Mouse (Mus musculus): Measurements from ENCODE around the gene Rpl6.
"Not testable (repeated sequence)": the region's sequence is repeated elsewhere in the genome, so short reads cannot be mapped to it uniquely, and the experiment has no call there.

The Rpl6 gene

DNA sequence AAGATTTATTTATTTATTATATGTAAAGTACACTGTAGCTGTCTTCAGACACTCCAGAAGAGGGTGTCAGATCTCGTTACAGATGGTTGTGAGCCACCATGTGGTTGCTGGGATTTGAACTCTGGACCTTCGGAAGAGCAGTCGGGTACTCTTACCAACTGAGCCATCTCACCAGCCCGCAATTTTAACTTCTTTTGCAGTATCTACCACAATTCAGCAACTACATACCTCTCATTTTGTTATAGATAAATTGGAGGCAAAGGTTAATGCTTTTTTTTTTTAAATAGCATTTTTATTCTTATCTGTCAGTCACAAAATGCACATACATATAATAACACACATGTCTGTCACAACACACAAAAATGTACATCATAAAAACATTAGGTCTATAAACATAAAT is 19.7 kb downstream of the Rpl6 start:
- in situ Hi-C loops (cut with MboI; ENCODE audit: low sequenced_read_pairs) = not testable (repeated sequence)

DNA sequence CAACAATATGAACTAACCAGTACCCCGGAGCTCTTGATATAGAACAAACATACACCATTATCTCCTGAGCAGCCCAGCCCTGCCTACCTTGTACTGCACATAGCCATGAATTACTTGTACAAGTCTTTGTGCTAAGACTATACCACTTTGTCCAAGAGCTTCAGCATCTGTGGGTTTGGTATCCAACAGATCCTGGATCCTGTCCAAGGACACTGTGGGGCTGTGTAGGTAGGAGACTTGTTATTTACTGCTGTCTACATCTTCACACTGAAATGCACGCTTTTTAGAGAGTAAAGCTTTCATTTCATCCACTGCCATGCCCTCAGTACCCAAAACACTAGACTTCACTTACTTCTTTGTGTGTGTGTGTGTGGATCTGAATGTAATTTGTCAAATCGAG is 20.6 kb downstream of the Rpl6 start:
- in situ Hi-C loops (cut with MboI; ENCODE audit: low sequenced_read_pairs) = no loop called here

DNA sequence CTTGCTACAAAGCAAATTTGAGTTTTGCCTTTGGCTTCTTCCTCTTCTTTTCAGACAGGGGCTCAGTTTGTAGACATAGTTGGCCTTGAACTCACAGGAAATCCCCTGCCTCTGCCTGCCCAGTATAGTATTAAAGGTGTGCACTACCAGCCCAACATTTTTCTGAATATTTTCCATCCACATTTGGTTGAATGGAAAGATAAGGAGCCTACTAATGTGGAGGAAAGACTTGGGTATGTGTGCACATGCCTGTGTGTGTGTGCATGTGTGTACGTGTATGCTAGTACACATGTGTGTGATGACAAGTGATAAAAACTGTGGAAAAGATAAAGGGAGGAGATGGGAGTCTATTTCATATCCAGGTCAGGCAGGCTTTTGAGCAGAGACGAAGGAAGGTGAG is 21.6 kb downstream of the Rpl6 start:
- in situ Hi-C loops (cut with MboI; ENCODE audit: low sequenced_read_pairs) = no loop called here

DNA sequence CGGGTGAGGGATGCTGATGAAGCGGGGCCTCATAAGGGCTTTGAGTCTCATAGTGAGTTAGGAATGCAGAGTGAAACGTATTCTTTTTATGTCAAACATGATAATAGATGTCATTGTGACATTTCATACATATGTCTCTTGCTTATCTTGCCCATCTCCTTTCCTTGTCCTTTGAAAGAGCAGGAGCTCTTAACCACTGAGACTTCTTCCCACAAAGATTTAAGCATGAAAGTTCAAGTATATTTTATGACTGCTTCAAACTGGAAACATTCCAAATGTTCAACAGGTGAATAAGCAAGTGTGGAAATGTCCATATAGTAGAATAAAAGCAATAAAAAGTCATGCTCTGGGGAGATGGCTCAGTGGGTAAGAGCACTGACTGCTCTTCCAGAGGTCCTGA is 22.1 kb downstream of the Rpl6 start:
- in situ Hi-C loops (cut with MboI; ENCODE audit: low sequenced_read_pairs) = no loop called here

DNA sequence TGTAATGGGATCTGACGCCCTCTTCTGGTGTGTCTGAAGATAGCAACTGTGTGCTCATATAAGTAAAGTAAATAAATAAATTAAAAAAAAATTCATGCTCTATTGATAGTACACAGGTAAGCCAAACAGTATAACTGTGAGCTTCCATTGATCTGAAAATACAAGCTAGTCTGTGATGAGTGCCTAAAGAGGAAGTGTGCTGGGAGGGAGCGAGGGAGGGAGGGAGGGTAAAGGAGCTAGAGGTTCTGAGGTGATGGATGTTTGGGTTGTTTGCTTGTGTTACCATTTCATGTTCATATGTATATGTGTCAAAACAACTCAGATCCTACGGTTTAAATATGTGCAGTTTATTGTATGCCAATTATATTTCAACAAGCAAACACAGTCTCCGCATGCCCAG is 22.6 kb downstream of the Rpl6 start:
- in situ Hi-C loops (cut with MboI; ENCODE audit: low sequenced_read_pairs) = no loop called here

DNA sequence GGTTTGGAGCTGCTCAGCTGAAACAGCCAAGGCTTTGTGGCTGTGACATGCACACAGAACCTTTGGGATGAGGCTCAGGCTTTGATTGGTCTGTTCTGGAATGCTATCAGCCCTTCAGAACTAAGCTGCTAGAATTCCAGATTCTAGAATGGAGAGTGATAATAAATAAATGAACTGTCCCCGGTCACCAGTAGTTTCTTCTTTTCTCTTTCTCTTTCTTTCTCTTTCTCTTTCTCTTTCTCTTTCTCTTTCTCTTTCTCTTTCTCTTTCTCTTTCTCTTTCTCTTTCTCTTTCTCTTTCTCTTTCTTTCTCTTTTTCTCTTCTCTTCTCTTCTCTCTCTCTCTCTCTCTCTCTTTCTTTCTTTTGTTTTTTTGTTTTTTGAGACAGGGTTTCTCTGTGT is 23.0 kb downstream of the Rpl6 start:
- in situ Hi-C loops (cut with MboI; ENCODE audit: low sequenced_read_pairs) = not testable (repeated sequence)

DNA sequence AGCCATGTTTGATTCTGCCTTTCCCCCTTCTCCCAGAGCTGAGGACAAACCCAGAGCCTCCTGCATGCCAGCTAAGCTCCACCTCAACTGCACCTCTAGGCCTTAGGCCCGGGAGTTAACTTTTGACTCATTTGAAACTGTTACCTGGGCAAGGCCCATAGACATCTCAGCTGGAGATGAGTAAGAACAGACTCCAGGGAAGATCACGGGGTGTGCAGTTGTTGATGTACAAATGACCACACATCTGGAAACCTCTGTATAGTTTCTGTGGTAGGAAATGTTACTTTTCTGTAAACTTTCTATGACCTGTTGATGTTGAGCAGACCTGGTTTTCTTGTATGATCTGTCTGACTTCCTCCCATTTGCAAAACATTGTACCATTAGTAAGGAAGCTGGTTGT is 24.9 kb downstream of the Rpl6 start:
- in situ Hi-C loops (cut with MboI; ENCODE audit: low sequenced_read_pairs) = no loop called here

DNA sequence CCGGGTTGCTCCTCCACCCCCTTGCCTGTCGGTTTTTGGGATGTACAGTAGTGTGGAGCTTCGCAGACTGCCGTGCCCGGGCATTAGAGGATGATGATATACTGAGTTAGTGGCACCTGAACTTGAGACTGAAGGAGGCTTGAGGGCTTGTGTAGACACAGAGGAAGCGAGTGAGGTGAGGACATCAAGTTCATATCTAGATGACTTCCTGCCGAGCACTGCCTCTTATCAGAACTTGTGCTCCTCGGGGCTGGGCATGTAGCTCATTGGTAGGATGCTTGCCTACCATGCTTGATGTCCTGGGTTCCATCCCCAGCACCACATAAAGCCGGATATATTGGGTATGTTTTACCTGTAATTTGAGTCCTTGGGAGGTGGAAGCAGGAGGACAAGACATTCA is 26.5 kb downstream of the Rpl6 start:
- in situ Hi-C loops (cut with MboI; ENCODE audit: low sequenced_read_pairs) = no loop called here

DNA sequence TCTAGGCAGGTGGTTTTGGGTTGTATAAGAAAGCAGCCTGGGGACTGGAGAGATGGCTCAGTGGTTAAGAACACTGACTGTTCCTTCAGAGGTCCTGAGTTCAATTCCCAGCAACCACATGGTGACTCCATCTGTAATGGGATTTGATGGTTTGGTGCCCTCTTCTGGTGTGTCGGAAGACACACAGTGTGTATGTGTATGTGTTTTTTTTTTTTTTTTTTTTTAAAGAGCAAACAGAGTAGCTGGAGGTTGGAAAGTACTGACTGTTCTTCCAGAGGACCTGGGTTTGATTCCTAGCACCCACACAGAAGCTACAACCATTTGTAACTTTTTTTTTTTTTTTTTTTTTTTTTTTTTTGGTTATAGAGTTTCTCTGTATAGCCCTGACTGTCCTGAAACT is 28.5 kb downstream of the Rpl6 start:
- in situ Hi-C loops (cut with MboI; ENCODE audit: low sequenced_read_pairs) = no loop called here

DNA sequence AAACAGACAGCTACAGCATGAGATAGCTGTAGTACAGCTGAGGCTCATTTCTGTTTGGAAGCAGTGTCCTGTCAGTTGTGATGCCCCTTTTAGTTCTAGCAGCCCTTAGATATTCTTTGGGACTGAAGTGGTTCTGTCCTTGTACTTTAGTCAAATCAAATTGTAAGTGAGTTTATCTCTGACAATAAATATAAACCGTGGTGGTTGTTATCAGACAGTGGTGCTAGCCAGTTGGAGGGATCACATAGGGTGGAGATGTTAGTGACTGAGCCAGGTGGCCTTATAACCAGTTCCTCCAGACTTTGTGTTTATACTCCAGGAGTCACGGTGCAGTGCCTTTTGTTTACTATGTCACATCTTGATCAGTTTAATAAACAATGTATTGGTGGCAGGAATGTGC is 29.4 kb downstream of the Rpl6 start:
- in situ Hi-C loops (cut with MboI; ENCODE audit: low sequenced_read_pairs) = no loop called here

DNA sequence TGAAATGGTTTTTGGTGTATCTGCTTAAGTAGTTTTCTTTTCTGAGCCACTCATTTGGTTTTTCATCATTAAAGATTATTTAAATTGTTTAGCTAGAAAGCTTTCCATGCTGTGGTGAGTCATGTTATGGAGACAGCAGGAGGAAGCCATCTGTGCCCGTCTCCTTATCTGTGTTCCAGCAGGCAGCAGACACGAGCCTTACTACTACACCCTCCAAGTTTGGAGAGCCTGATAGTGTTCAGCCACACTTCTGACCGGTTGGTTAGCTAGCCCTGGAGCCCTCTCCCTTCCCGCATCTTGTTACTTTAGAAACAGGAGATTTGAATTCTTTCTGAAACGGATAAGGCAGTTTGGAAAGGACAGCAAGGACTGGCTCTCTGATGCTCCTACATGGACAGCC is 31.9 kb downstream of the Rpl6 start:
- in situ Hi-C loops (cut with MboI; ENCODE audit: low sequenced_read_pairs) = no loop called here

DNA sequence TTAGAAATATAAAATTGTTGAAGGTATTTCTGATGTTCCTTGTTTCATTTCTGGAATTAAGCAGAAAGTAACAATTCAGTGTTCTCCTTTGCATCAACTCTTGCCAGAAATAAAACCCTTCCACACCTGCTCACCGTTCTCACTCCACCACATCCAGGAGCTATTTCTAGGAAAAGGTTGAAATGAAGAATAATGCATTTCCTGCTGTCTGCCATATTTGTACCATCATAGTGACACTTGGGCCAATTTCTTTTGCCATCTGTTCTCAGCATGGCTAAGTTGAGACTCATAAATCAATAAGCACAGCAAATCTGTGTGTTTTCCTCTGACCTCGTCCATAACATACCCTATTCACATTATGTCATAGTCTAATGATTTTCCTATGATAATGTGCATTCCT is 33.9 kb downstream of the Rpl6 start:
- in situ Hi-C loops (cut with MboI; ENCODE audit: low sequenced_read_pairs) = no loop called here

DNA sequence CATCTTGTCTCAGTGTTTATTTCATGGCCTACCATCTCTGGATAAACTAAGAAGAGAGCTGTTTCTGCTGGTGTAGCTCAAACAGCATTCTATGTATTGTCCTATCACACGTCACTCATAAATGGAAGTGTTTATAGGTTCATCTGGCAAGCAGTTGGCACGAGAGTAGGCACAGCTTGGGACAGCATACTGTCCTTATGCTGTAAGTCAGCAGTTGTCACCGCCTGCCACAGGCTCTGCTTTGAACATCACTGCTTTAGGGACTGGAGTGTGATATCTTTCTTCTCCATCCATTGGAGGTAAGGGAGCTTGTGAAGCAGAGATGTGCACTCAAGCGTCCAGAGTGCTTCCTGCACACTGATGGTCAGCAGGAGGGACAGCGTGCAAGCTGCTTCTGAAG is 35.6 kb downstream of the Rpl6 start:
- in situ Hi-C loops (cut with MboI; ENCODE audit: low sequenced_read_pairs) = no loop called here

DNA sequence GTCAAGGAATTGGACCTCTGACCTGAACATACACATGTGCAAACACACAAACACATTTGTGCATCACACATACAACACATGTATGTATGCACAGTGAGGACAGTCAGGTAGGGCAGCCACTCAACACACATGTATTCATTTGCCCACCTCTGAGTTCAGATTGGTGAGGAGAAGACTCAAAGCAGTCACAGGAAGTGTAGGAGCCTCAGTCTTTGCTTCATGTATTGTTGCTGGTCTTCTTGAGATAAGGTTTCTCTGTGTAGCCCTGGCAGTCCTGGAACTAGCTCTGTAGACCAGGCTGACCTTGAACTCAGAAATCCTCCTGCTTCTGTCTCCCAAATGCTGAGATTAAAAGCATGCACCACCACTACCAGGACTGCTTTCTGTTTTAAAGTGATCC is 36.9 kb downstream of the Rpl6 start:
- in situ Hi-C loops (cut with MboI; ENCODE audit: low sequenced_read_pairs) = no loop called here

DNA sequence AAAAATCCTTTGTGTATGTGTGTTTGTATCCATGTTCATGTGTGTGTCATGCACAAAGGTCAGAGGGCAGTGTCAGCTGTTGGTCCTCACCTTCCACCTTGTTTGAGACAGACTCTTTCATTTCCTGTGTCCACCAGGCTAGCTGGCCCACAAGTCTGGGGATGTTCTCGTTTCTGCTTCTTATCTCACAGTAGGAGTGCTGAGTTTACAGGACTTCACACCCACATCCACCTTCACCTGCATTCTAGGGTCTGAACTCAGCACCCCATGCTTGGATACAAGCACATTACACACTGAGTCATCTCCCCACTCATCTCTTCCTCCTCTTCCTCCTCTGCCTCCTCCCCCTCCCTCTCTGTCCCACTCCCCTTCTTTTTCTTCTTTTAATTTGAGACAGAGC is 38.0 kb downstream of the Rpl6 start:
- in situ Hi-C loops (cut with MboI; ENCODE audit: low sequenced_read_pairs) = no loop called here

DNA sequence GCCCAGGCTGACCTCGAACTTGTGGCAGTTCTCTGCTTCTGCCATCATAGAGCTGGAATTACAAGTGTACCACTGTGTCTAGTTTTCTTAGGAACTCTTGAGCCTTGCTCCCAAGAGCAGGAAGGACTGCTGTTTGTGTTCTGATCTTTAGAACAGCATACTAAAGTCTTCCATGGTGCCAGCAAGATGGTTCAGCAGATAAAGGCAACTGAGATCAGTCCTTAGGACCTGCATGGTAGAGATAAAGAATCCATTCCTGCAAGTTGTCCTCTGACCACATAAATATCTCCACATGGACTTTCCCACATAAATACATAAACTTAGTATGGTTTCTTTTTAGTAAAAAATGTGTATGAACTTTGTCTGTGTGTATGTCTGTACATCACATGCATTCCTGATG is 38.4 kb downstream of the Rpl6 start:
- in situ Hi-C loops (cut with MboI; ENCODE audit: low sequenced_read_pairs) = no loop called here

DNA sequence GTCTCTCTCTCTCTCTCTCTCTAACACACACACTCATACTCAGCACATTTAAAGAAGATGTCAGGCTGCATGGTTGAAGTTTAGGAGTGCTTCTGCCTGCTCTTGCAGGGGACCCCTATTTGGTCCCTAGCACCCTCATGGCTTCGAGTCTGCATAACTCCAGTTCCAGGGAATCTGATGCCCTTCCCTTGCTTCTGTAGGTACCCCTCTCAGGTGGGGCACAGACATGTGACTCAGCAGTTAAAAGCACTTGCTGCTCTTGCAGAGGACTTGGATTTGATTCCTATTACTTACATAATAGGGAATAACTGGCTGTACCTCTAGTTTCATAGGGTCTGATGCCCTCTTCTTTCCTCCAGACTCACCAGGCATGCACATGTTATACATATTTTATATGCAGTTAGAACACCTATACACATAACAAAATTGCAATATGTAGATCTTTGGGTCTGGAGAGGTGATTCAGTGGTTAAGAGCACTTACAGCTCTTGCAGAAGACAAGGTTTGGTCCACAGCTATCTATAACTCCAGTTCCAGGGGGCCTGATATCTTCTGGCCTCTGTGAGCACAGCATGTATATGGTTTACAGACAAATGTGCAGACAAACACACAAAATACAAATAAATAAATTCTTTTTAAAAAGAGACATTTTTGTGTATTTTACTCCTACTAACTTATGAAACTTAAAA is 39.5 kb downstream of the Rpl6 start:
- in situ Hi-C loops (cut with MboI; ENCODE audit: low sequenced_read_pairs) = no loop called here

DNA sequence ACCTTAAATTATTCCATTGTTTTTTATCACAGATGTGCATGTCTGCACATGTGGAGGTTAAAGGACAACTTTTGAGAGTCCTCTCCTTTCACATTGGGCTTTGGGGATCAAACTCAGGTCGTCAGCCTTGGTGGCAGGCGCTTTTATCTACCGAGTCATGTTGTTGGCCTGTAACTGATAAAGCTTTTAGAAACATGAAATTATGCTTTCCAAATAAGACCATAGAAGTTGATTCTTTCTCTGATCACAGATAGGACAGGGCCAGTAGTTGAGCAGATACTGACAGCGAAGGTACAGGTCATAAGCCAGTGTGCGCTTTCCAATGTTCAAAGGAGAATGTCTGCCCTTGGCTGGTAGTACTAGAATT is 40.1 kb downstream of the Rpl6 start:
- in situ Hi-C loops (cut with MboI; ENCODE audit: low sequenced_read_pairs) = no loop called here

DNA sequence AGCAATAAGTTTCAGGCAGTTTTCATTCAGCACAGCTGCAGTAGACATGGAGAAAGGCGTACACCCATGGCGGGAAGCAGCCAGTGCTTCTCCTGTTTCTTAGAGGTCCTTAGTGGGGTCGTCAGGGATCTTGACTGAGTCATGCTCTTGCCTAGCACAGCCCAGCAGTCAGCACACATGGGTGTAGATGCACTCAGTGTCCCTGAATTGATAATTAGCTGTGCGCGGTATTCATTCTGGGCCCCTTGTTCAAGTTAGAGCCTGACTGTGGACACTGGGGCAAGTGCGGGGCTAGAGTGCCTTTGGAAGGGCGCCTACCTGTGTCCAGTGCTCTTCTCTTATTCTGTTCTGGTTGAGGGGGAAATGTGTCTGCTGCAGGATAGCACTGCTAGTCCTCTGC is 40.9 kb downstream of the Rpl6 start:
- in situ Hi-C loops (cut with MboI; ENCODE audit: low sequenced_read_pairs) = no loop called here

DNA sequence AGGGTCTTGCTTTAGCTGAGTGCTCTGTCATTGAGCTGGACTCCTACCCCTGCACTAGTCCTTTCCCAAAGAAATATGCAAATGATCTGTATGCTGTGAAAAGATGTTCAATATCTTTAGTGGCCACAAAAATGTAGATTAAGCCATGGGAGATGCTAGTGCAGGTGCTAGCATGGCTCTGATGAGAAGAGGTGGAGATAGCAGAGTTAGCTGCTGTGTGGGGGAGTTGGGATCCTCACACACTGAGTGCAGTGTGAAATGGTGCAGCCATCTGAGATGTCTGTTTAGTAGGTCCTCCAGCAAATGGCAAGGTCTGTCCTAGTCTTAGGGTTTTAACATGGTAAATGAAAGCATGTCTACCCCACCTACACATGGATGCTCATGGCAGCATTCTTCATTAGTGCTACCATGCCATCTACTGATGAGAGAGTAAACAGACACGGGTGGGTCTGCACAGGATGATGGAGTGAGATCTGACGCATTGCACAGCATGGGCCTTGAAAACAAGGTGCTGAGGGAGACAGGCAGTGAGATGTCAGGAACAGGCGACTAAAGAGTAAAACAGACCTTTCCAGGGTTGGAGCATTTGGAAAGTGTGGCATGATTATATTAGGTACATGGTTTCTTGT is 44.6 kb downstream of the Rpl6 start:
- in situ Hi-C loops (cut with MboI; ENCODE audit: low sequenced_read_pairs) = no loop called here

DNA sequence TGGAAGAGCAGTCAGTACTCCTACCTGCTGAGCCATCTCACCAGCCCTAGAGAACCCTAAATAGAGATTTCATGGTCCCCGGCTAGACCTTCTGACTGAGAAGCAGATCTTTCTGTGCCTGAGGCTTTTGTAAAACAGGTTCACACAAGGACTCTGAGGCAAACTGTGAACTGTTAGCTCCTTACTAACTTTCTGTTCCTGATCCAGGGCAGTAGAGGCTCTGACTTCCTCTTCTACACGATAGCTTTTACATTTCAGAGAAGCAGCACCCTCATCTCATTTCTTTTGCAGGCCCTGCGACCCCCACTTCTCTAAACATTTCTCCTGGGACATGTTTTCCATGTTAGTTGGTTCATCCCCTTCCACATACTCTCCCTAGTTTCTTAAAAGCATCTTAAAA is 45.4 kb downstream of the Rpl6 start:
- in situ Hi-C loops (cut with MboI; ENCODE audit: low sequenced_read_pairs) = no loop called here

DNA sequence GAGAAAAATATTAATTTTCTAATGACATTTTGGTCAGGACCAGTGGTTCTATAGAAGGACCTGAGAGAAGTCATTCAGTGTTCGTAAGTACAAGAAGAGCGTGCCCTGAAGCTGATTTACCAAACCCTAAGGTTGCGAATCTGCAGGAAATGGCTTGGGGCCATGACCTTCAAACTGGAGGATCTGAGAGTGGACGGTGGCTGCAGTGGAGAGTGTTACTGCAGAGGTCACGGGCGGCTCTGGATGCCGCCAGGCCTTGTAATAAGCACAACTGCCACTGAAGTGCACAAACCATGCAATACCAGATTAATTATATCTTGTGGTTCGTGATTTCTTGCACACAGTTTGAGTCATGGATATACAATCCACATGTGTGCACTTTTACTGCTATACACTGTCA is 47.5 kb downstream of the Rpl6 start:
- in situ Hi-C loops (cut with MboI; ENCODE audit: low sequenced_read_pairs) = no loop called here

DNA sequence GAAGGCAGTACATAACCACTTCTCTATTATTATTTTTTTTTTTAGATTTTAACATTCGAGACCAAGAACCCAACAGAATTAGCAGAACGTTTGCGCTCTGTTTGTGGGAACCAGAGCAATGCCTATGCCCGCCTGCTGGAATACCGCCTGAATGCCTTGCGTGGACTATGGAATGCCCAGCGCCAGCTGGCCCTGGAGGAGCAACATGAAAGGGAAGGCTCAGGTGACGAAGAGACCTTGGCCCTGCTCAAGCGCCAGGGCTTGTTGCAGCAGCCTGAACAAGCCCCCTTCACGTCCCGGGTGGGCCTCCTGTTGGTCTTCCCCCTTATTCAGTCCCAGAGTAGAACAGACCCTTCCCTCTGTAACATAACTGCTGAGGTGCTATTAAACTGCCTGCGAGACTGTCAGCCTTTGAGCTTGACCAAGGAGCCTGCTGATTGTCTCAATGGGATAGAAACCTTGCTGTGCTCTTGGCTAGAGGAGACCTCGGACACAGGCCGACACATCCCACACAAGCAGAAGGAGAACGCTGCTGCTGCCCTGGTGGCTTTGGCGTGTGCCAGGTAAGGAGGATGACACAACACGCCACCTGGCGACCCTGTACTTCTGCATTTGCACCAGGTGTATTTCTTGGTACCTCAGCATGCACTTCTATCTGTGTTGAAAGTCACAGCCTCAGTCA is 49.7 kb downstream of the Rpl6 start:
- in situ Hi-C loops (cut with MboI; ENCODE audit: low sequenced_read_pairs) = no loop called here
